Mouse (Mus musculus) left cerebral cortex, postnatal 36 days (tissue): ENCODE measurements at regions not wholly inside any gene's neighbourhood (a gene's known extent, or its start where the extent isn't known, plus 50 kb on each side); places are given as distances from the start of the nearest gene placed in this dataset.
A peak's percentile ranks its signal among the peaks of the same experiment; 100 is the strongest.

Source experiments
- DNase-seq, 2 experiments: peaks; one replicate each; pipeline ENCODE4 v3.0.0; 2021 to 2022; ENCODE audit warnings: low spot score in 2 of 2, mixed read lengths in 1 of 2
- intact Hi-C: fragments of 180-260 bp; cut with DNase I; formaldehyde crosslinking; loops from one replicate; pipeline ENCODE4 v1.15.1; 2025

GRCm38 (mm10) chr7:117018349-117018748, 362.4 kb upstream of the Xylt1 start:
- intact Hi-C loops = no loop called here
- peak; percentile 42 to 51 for DNase-seq

DNA sequence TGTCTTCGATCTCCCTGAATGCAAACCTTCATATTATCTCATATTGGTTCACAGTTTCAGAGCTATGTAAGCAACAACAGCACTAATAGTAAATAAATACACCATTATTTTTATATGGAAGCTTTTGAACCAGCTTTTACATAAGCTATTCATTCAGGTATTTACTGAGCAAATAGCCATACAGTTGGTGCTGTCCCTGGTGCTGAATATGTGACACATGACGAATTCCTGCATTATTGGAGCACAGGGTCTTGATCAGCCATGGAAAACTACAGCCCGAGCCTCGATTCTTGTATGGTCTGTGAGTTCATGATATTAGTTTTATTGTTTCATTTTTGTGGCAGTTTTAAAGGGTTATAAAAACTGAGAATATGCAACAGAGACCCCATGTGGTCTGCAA, 359.1 kb upstream of the Xylt1 start:
- intact Hi-C loops = no loop called here
- DNase-seq = no peak

DNA sequence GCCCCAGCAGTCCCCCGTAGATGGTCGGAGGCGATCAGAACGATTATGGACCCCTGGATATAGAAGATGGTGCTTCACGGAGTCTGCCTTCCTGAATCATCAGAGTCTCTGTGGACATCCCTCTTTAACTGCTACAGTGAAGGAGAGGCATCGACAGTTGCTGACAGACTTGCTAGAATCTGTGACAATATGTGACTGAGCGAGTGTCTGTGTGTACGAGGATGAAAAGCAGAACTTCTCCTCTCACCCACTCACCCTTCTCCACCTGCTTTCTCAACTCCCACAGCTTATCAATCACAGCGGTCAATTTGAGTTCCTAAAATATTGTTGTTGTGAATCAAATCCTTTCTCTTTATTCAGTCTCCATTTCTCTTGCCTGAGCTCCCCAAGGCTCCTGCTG, 335.9 kb upstream of the Xylt1 start:
- intact Hi-C loops = no loop called here
- peak in 1 of 2 experiments; percentile 7 for DNase-seq

GRCm38 (mm10) chr7:117049249-117049648, 331.5 kb upstream of the Xylt1 start:
- intact Hi-C loops = no loop called here
- no peak for DNase-seq

DNA sequence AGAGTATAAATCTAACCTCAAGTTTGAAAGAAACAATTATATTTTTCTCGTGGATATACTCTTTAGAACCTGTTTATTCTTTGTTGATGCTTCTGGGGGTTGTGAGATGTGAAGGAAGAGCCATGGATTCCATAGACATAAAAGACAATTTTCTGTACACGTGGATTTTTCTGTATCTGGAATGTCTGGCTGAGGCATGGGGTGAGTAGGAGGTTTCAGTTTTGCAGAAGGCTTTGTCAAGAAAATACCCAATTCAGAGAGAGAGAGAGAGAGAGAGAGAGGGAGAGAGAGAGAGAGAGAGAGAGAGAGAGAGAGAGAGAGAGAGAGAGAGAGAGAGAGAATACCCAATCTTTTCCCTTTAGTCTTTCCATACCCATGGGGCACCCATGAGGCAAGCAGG, 315.0 kb upstream of the Xylt1 start:
- no peak for DNase-seq
- intact Hi-C loops = no loop called here

GRCm38 (mm10) chr7:117090911-117091550, 289.7 kb upstream of the Xylt1 start:
- DNase-seq = peak; percentile 26 to 28
- intact Hi-C loops = no loop called here

- DNase-seq = no peak
- intact Hi-C loops = no loop called here
These were observed 287.9 kb upstream of the Xylt1 start for GRCm38 (mm10) chr7:117092860-117093259.

GRCm38 (mm10) chr7:117097618-117098017, 283.2 kb upstream of the Xylt1 start:
- intact Hi-C loops = no loop called here
- DNase-seq = no peak

- intact Hi-C loops = no loop called here
- no peak for DNase-seq
These were observed 281.7 kb upstream of the Xylt1 start for GRCm38 (mm10) chr7:117099041-117099440.

- no peak for DNase-seq
- intact Hi-C loops = no loop called here
These were observed 277.7 kb upstream of the Xylt1 start for GRCm38 (mm10) chr7:117103035-117103434.

DNA sequence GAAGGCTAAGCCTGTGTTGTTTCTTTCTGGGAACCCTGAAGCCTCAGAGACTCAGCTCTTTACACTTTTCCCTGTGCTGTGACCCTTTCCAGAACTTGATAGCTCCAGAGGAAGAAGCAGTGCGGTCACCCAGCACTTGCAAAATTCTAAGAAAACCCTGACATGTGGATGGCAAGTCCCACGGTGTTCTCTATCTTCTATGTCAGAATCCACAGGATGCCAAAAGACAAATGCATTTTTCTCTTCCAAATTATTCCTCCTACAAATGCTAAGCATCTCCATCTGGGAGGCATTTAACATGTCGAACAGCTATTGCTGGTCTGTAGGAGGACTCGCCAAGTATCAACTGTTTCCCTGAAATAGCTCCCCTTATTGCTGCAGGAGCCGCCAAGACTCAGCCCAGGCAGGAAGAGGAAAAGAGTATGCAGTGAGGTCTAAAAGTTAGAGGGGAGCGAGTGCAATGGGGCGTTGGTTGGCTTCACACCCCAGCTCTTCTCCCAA, 274.0 kb upstream of the Xylt1 start:
- intact Hi-C loops = loop anchor here (2.0 to 5.0 kb wide), 5 partner anchors 41 to 404 kb away; no protein-coding TSS in a partner anchor

DNA sequence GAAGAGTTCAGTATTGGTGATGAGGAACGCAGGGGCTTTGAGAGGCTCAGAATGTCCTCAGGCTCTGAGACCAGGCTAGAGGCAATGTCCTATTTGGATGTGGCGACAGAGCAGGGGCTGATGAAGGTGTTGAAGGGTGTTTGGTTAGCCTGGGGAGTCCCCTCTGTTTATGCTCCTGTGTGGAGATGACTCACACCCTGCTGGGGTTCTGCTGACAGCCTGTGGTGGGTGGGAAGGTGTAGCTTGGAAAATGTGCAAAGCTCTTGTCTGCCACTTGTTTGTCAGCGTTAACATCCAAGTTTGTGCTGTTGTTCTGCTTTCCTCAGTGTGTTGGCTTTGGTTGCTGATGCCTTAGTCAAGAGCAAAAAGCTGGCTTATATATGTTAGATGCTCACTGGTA, 272.4 kb upstream of the Xylt1 start:
- peak; percentile 52 to 67 for DNase-seq
- intact Hi-C loops = loop anchor here (5.0 kb wide), 4 partner anchors 39 to 406 kb away; no protein-coding TSS in a partner anchor

More for the DNA sequence above, 274.0 kb upstream of the Xylt1 start:
- DNase-seq = peak; percentile 76 to 82

DNA sequence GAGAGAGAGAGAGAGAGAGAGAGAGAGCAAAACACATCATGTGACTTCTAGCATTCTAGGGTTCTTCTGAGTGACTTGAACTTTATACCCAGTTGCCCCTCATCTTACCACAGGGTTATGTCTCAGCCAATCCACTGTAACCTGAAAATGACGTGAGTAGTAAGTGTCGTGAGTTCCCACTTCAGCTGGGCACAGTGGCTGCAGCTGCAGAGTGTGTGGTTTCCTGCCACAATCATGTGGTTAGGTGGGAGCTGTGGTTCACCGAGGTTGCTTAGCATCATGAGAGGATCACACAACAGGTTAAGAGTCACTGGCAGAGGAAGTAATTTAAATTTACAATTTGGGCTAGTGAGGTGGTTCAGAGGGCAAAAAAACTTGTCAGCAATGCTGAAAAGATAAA, 253.1 kb upstream of the Xylt1 start:
- no peak for DNase-seq
- intact Hi-C loops = no loop called here

DNA sequence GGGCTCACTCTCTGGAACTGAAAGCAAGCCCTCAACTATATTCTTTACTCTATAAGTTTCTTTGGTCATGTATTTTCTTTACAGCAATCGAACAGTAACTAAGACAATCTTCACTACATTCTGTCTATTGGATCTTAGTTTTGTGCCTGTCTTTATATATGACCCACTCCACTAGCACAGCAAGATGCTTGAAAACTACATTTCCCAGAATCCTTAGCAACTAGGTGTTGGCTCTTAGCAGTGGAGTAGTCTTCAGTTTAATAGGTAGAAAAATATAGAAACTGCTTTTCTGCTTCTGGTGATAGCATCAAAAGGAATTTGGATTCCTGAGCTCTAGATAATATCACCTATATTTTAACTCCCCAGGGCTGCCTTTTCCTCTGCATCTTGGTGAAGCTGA, 245.9 kb upstream of the Xylt1 start:
- intact Hi-C loops = no loop called here
- DNase-seq = no peak

DNA sequence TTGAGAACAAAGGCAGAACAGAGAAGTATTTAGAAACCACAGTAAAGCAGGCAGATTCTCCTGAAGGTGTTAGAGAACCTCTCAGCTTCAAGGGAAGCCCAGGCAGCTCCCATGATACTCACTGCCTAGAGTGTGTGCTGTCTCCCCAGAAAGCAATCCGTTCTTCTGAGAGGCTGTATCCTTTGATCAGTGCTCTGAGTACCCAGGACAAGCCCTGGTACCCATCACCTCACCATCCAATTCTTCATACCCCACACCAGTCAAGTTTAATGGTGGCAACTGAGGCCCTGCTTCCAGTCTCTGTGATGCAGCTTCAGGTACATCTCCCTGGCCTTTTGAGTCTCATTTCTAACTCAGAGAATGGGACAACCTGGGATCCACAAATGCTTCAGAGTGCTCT, 242.1 kb upstream of the Xylt1 start:
- DNase-seq = no peak
- intact Hi-C loops = no loop called here

- intact Hi-C loops = no loop called here
- DNase-seq = peak; percentile 45 to 48
These were observed 241.4 kb upstream of the Xylt1 start for GRCm38 (mm10) chr7:117139245-117139970.

DNA sequence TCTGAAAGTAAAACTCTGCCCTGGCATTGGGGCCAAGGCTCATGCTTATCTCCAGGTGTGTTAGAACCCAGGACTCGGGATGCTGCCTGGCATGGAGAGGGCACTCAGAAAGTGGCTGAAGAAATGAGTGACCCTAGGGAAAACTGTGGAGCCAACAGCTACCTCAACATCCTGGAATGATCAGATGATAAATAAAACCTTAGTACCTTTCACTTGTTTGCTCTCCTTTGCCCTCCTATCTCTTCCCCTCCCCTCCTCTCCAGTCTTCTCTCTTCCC, 240.9 kb upstream of the Xylt1 start:
- intact Hi-C loops = no loop called here
- DNase-seq = no peak

DNA sequence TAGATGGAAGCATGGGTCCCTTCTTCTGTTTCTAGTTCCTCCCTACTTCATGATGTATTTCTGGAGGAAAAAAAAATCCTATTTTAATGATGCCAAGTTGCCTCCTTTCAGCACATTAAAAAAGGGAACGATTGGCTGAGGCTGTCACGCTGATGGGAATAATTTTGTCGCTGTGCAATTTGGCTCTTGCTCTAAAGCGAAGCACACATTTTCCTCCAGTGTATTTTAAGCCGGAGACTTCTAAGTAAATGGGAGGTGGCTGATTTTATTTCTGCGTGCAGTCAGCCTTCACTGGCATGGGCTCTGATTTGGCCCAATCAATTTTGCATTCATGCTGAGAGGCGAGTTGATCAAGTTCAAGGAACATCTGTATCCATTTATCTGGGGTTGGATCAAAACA, 234.0 kb upstream of the Xylt1 start:
- intact Hi-C loops = loop anchor here (5.0 kb wide), 1 partner anchor 40 kb away; no protein-coding TSS in a partner anchor
- DNase-seq = peak; percentile 33 to 51

DNA sequence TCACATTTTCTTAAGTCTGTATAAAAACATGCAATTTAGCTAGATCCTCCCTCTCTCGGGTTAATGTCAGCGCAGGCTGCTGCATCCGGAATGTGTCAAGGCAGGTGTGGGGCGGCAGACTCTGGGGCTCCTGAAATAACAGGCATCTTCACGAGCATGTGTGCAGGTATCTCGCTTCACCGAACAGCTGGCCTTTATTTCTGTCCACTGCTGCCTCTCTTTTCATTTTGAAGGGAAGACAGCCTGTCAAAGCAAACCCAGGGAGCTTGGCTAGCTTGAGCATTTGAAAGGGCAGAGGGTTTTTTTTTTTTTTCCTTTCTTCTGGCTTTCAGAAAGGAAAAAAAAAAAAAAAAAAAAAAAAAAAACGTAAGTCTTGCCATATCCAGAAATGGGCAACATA, 230.4 kb upstream of the Xylt1 start:
- no peak for DNase-seq
- intact Hi-C loops = no loop called here

GRCm38 (mm10) chr7:117153826-117154550, 226.8 kb upstream of the Xylt1 start:
- intact Hi-C loops = no loop called here
- DNase-seq = no peak
